Mouse (Mus musculus) lung, postnatal 14 days (tissue): Measurements from ENCODE around the gene Gm9125.
"Not testable (repeated sequence)": the region's sequence is repeated elsewhere in the genome, so short reads cannot be mapped to it uniquely, and the experiment has no call there.

Experiments
- DNase-seq: peaks from one replicate; pipeline ENCODE4 v3.0.0; 2021

Gene Gm9125

DNA sequence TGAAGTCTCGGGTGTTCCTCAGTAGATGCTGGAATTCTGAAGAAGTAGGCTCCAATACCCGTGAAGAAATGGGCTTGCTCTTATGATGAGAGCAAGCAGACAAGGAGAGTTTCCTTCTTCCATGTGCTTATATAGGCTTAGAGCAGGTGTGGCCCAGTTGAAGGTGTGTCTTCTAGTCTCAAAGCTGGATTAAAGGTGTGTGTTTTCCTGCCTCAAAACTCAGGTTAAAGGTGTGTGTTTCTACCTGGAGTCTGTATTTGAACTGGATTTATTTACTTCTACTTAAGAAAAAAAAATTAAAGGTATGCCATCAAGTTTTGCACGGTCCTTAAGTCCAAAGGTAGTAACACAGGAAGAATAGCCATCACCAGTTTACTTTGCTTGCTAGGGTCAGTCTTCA, at the start of gene Gm9125:
Gene Gm9125, minus strand, starts transcription at position 101 of the 400 bp plus-strand sequence.
- not testable (repeated sequence) for DNase-seq

DNA sequence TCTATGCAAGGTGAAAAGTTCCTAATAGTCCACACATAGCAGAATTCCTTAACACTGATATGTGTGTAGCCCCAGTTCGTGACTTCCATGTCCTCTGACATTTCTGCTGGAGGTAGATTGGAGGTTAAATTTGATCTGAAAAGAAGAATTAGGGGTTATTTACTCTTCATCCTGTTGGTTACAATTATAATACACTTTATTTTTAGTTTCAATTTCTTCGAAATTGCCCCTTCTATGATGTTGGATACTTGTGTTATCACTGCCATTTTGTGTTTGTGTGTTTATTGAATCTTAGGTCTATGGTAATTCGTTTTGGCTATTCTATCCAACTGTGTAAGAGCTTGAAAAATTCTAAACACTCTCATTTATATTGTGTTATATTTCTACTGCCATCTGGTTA, 17.9 kb upstream of the Gm9125 start, which contains the start of gene Gm10697:
Gene Gm10697, minus strand, starts transcription at position 101 of the 400 bp plus-strand sequence.
- not testable (repeated sequence) for DNase-seq

DNA sequence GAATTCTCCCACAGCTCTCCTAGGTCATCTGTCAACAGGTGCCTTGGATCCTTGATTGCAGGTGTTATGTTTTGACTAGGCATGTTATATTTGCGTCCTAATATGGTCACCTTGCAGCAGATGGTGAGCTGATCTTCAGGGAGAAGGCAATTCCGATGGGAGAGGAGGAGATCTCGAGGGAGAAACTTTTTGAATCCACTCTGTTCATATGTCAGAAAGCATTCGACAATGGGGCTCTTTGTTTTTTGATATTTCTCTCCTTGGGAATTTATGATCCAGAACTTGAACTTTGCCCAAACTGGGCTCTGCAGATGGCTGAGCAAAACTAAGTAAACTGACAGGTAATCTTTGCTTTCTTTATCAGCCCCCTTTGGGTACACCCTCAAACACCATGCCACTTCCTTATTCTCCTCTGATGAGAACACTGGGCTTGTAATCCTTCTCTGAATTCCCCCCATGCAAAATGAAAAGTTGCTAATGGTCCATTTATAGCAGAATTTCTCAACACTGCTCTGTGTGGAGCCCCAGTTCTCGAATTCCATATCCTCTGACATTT, 5.0 kb downstream of the Gm9125 start:
- not testable (repeated sequence) for DNase-seq

DNA sequence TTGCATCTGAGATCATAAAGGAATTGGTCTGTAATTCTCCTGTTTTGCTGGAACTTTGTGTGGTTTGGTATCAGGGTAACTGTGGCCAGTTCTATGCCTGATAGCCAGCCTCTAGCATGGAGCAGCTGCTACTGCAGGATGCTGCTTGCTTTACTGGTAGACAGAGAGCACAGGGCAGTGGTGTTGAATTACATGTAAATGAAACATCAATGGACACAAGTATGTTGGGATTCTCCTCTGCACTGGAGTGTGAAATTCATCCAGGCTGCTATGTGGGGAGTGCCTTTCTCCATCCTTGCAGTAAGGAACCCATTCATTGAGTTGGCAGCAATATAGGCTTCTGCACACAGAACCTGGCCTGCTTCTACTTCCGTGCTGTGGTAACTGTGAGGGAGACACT, 16.4 kb downstream of the Gm9125 start:
- DNase-seq, result not testable (repeated sequence)

DNA sequence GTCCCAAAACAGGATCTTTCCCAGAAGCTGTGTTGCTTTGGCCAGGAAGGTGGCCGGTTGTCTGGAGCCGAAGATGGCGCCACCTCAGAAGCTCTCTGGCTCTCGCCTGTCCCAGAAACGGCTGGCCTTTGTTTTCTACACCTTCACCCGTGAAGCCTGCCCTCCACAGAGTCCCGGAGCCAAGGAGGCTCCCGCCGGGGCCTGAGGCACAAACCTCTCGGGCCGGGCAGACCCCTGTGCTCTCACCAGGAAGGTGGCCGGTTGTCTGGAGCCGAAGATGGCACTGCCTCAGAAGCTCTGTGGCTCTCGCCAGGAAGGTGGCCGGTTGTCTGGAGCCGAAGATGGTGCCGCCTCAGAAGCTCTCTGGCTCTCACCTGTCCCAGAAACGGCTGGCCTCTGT, 20.3 kb downstream of the Gm9125 start:
- not testable (repeated sequence) for DNase-seq
